Mouse (Mus musculus) lung, postnatal 0 days (tissue): ENCODE data around the gene Wdr62.

Experiments used
- CTCF ChIP-seq: IDR thresholded peaks from 2 replicates; pipeline ENCODE4 v1.5.1; 2016; ENCODE audit warnings: antibody characterized with exemption, mild to moderate bottlenecking
- EP300 ChIP-seq: IDR thresholded peaks from 2 replicates; pipeline ENCODE4 v1.6.1; 2016; ENCODE audit warnings: antibody characterized with exemption, mild to moderate bottlenecking, control low read depth

DNA sequence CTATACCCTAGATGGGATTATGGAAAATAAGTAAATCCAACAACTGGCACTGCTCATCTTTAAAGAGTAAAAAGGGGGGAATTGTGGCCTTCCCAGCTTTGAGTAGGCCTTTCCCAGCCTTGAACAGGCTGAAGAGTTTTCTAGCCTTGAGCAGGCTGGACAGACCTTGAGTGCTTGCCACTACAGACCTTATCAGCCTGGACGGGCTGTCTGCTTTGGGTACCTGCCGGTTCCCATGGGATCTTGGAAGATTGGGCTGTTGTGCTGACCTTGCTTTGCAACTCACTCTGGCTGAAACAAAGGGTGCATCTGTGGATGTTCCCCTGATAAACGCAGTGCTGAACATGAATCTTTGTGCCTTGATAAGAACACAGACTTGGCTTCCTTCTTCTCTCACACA lies 66.3 kb downstream of the Wdr62 start:
- TF ChIP-seq CTCF (no peak), EP300 (no peak)
